8 mouse cellular contexts compared by ENCODE assay signal in the genomic region with DNA sequence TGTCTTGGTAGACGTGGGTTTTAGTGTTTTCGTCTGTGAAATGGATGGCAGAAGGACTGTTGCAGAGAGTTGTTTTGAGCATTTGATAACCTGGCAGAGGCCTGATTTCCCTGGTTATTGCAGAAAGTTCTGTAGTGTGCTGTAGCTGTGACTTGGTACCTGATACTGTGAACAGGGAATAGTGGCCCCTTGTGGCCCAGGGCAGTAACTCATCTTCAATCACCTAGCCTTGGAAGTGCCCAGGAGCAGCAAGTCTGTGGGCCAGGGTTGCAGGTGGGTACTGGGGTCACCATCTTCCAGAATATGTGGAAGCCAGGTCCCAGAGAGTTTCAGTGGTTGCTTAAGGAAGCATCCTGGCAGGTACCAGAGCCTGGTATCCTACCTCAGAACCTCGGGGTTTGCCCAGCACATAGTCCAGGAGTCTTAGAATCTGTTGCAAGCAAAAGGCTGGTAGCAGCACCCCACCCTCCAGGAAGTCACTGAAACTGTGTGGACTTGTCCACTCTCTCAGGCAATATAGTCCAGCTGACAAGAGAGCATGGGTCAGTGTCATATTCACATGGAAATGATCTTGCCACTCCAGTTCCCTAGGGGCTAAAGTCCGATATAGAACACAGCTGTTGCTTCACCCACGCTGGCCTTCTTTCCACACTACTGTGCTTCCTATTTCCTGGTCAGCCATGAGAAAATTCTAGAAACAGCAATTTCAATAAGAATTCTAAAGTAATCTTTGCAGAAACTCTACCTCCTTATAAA.
DNase-seq lines count a peak whose midpoint lies in the region; ATAC-seq and TF ChIP-seq lines count a peak whose summit lies in the region.

No protein-coding gene starts in this region.

- 48% methylated on average over 5 of the region's 5 CpGs for WGBS in heart, adult 2 months
- 69% methylated on average over 5 of the region's 5 CpGs for WGBS in embryonic facial prominence, embryonic 11.5 days
- 62% methylated on average over 5 of the region's 5 CpGs for WGBS in kidney, postnatal 0 days
- WGBS in neural tube, embryonic 15.5 days, result 87% methylated on average over 5 of the region's 5 CpGs

- H3K36me3 ChIP-seq in heart, adult 2 months (ENCODE audit: control insufficient read depth, insufficient read depth, low read length), result no peaks in the 10 kb centered on the region
- H3K36me3 ChIP-seq in embryonic facial prominence, embryonic 11.5 days (replicated peaks; ENCODE audit: control insufficient read depth, insufficient read depth, low read depth, low read length), result no peaks in the 10 kb centered on the region
- H3K36me3 ChIP-seq in kidney, postnatal 0 days (ENCODE audit: insufficient read depth, low read length), result no peaks in the 10 kb centered on the region
- no peaks in the 10 kb centered on the region for H3K36me3 ChIP-seq in neural tube, embryonic 15.5 days

- peak in 1 of 2 experiments; percentile 43 for DNase-seq in heart, adult 2 months
- no peak for DNase-seq in heart, postnatal 25 days (ENCODE audit: low spot score)
- DNase-seq in NIH3T3 (ENCODE audit: low read depth), result peak; percentile 60
- DNase-seq in embryonic facial prominence, embryonic 11.5 days (ENCODE audit: low spot score), result peak; percentile 40
- DNase-seq in kidney, postnatal 0 days (ENCODE audit: low spot score), result peak; percentile 70
- no peak for DNase-seq in right cerebral cortex, postnatal 14 days

- H3K27me3 ChIP-seq in heart, adult 2 months (ENCODE audit: control insufficient read depth, insufficient read depth, low read length), result no peaks in the 10 kb centered on the region
- H3K27me3 ChIP-seq in embryonic facial prominence, embryonic 11.5 days (ENCODE audit: control insufficient read depth, insufficient read depth, low read length), result no peaks in the 10 kb centered on the region
- H3K27me3 ChIP-seq in kidney, postnatal 0 days (ENCODE audit: insufficient read depth, low read length), result no peaks in the 10 kb centered on the region
- H3K27me3 ChIP-seq in neural tube, embryonic 15.5 days (replicated peaks), result no peaks in the 10 kb centered on the region

- H3K27ac ChIP-seq in heart, adult 2 months, result no peak overlapping the region
- H3K27ac ChIP-seq in embryonic facial prominence, embryonic 11.5 days (replicated peaks; ENCODE audit: low read depth, low read length), result no peak overlapping the region
- no peak overlapping the region for H3K27ac ChIP-seq in kidney, postnatal 0 days
- no peak overlapping the region for H3K27ac ChIP-seq in neural tube, embryonic 15.5 days (replicated peaks)

- no peak overlapping the region for H3K9ac ChIP-seq in heart, adult 2 months (ENCODE audit: low read depth, low read length)
- no peak overlapping the region for H3K9ac ChIP-seq in embryonic facial prominence, embryonic 11.5 days (replicated peaks; ENCODE audit: low read length)
- H3K9ac ChIP-seq in kidney, postnatal 0 days (ENCODE audit: low read depth, low read length), result no peak overlapping the region
- H3K9ac ChIP-seq in neural tube, embryonic 15.5 days (replicated peaks), result no peak overlapping the region

- H3K4me3 ChIP-seq in heart, adult 2 months, result no peak overlapping the region
- H3K4me3 ChIP-seq in embryonic facial prominence, embryonic 11.5 days (ENCODE audit: low read depth, low read length), result no peak overlapping the region
- H3K4me3 ChIP-seq in kidney, postnatal 0 days (replicated peaks; ENCODE audit: low read depth, low read length), result no peak overlapping the region
- H3K4me3 ChIP-seq in neural tube, embryonic 15.5 days (replicated peaks), result no peak overlapping the region

- H3K79me2 ChIP-seq in heart, adult 2 months (replicated peaks; ENCODE audit: control insufficient read depth, insufficient read depth, low read length), result no peaks in the 10 kb centered on the region

- no peak overlapping the region for H3K4me2 ChIP-seq in embryonic facial prominence, embryonic 11.5 days (ENCODE audit: low read depth, low read length)
- H3K4me2 ChIP-seq in kidney, postnatal 0 days (ENCODE audit: low read length), result no peak overlapping the region
- H3K4me2 ChIP-seq in neural tube, embryonic 15.5 days, result no peak overlapping the region

- H3K9me3 ChIP-seq in embryonic facial prominence, embryonic 11.5 days (replicated peaks; ENCODE audit: control insufficient read depth, low read length), result no peaks in the 10 kb centered on the region
- no peaks in the 10 kb centered on the region for H3K9me3 ChIP-seq in kidney, postnatal 0 days (replicated peaks; ENCODE audit: low read length)
- H3K9me3 ChIP-seq in neural tube, embryonic 15.5 days (replicated peaks), result no peaks in the 10 kb centered on the region

- peak; percentile 38; the same call in 1 of the 2 replicates for TF ChIP-seq EP300 in heart, adult 2 months (IDR thresholded peaks at IDR 0.05; ENCODE audit: insufficient read depth, low read depth, low read length)

- peak; percentile 81 for TF ChIP-seq CTCF in heart, adult 2 months (IDR thresholded peaks at IDR 0.05)
- peak; percentile 76 for TF ChIP-seq CTCF in kidney, postnatal 0 days (IDR thresholded peaks at IDR 0.05; ENCODE audit: low read depth)

- intact Hi-C loops in heart, adult 2 months (cut with DNase I), result loop anchor here (1.0 to 2.0 kb wide), 3 partner anchors 25 to 179 kb away; no protein-coding TSS in a partner anchor
- intact Hi-C loops in heart, postnatal 25 days (cut with DNase I), result loop anchor here (1.0 to 5.0 kb wide), 2 partner anchors 135 to 177 kb away; no protein-coding TSS in a partner anchor

- peaks cover 9% of the 10 kb centered on the region for H3K4me1 ChIP-seq in heart, adult 2 months (ENCODE audit: control insufficient read depth, insufficient read depth, low read length)
- no peaks in the 10 kb centered on the region for H3K4me1 ChIP-seq in embryonic facial prominence, embryonic 11.5 days (ENCODE audit: control insufficient read depth, insufficient read depth, low read length)
- 0 out of 2 replicates have a peak, but pooled peaks cover 3% of the 10 kb centered on the region for H3K4me1 ChIP-seq in kidney, postnatal 0 days (replicated peaks; ENCODE audit: insufficient read depth, low read length)
- H3K4me1 ChIP-seq in neural tube, embryonic 15.5 days, result no peaks in the 10 kb centered on the region

- no peak for TF ChIP-seq POLR2A in heart, adult 2 months (IDR thresholded peaks at IDR 0.05; ENCODE audit: insufficient read depth, low read depth, low read length)

- ATAC-seq in embryonic facial prominence, embryonic 11.5 days (replicated peaks; ENCODE audit: insufficient number of reproducible peaks, low FRiP score, low TSS enrichment, low read depth), result no peak
- peak; percentile 36; the same call in 1 of the 2 replicates for ATAC-seq in kidney, postnatal 0 days (replicated peaks; ENCODE audit: low FRiP score, low read depth)
- ATAC-seq in megakaryocyte, adult 5-6 weeks (ENCODE audit: poor library complexity, severe bottlenecking), result peak; percentile 60
- no peak for ATAC-seq in neural tube, embryonic 15.5 days (ENCODE audit: low FRiP score)

Comparison
In these comparisons a context has a peak if more than half of its experiments do, and no peak if none do; other contexts are left out.
1. DNase-seq: peak in NIH3T3 (single experiment), embryonic facial prominence, embryonic 11.5 days (single experiment) and kidney, postnatal 0 days (single experiment); none in heart, postnatal 25 days (single experiment) and right cerebral cortex, postnatal 14 days (single experiment).
2. ATAC-seq: peak in kidney, postnatal 0 days (single experiment) and megakaryocyte, adult 5-6 weeks (single experiment); none in embryonic facial prominence, embryonic 11.5 days (single experiment) and neural tube, embryonic 15.5 days (single experiment).